Mouse (Mus musculus) left cerebral cortex, adult 2 months (tissue): ENCODE measurements at regions not wholly inside any gene's neighbourhood (a gene's known extent, or its start where the extent isn't known, plus 50 kb on each side); places are given as distances from the start of the nearest gene placed in this dataset.

Experiments
- DNase-seq, 2 experiments: peaks; one replicate each; pipeline ENCODE4 v3.0.0; 2021 to 2022; ENCODE audit warnings: low spot score in 2 of 2, mixed read lengths in 1 of 2; ENCODE audit errors: extremely low spot score in 1 of 2
- H3K27ac ChIP-seq: fragments of 200-600 bp; 2 replicates; pipeline ENCODE4 v1.8.1; 2022
- H3K4me3 ChIP-seq: fragments of 200-600 bp; 2 replicates; pipeline ENCODE4 v1.8.1; 2022
- CTCF ChIP-seq: fragments of 200-600 bp; IDR thresholded peaks from 2 replicates; pipeline ENCODE4 v1.8.1; 2022; ENCODE audit warnings: antibody characterized with exemption, mild to moderate bottlenecking, moderate library complexity
- intact Hi-C: fragments of 180-260 bp; cut with DNase I; formaldehyde crosslinking; loops from one replicate; pipeline ENCODE4 v1.15.1; 2025

- Histone ChIP-seq H3K4me3 (no peak overlapping the region), H3K27ac (no peak overlapping the region)
- TF ChIP-seq CTCF = no peak
- intact Hi-C loops = loop anchor here (5.0 kb wide), 1 partner anchor 329 kb away; no protein-coding TSS in a partner anchor
- no peak for DNase-seq
Measured at GRCm38 (mm10) chrX:49618721-49619120, 53.4 kb upstream of the Olfr1320 start.

- H3K27ac ChIP-seq = no peak overlapping the region
- no peak overlapping the region for H3K4me3 ChIP-seq
- intact Hi-C loops = loop anchor here (5.0 kb wide), 1 partner anchor 328 kb away; no protein-coding TSS in a partner anchor
- no peak for DNase-seq
- peak; percentile 23 for TF ChIP-seq CTCF
Measured at GRCm38 (mm10) chrX:49619530-49619929, 52.6 kb upstream of the Olfr1320 start.
